Mouse (Mus musculus): ENCODE results near the gene M1ap. TPM values are rescaled to one million over a fixed set of nuclear protein-coding genes. Genes with fewer than 3 reads are reported as not detected.
A peak's percentile ranks its signal among the peaks of the same experiment; 100 is the strongest.

The M1ap gene
- total and polyA plus RNA-seq, 2 experiments from 2014 or later, result 0.10 TPM

DNA sequence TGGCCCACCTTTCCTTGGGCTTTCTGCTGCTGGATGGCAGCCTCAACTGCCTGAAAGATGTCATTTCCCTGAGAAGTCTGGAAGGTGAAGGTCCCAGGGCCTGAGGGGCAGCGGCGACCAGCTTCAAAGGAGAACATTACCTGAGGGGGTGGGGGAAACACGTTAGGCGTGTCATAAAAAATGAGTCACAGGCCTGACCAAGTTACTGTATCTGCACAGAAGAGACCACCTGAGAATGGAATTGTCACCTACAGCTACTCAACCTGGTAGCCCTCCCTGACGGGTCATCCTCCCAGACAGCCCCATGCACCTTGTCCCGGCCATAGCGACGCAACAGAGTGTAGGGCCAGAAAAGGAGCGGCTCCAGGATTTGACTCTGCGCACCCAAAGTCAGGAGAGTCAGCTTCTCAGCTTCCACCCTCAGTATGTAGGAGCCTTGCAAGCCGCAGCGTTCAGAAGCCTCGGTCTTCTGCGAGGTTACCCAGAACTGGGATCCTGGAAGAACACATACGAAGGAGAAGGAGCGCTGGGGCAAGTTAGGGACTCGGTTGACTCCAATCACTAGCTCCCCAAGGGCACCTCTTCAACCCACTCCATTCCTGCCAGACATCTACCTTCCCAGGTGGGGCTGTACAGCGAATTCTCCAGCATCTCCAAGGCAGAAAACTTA is 85.4 kb downstream of the M1ap start:
- TF ChIP-seq CTCF (IDR thresholded peaks at IDR 0.05; ENCODE audit: low read depth), result no peak
- no peak for ATAC-seq
- Histone ChIP-seq H3K27me3 (ENCODE audit: insufficient read depth, low read length) (peaks cover 24% of the 10 kb centered on the region), H3K27ac (ENCODE audit: low read depth, low read length) (no peak overlapping the region), H3K4me3 (ENCODE audit: low read depth, low read length) (peak overlapping the region; percentile 43), H3K9me3 (ENCODE audit: low read length) (no peaks in the 10 kb centered on the region), H3K4me1 (ENCODE audit: insufficient read depth) (peaks cover 15% of the 10 kb centered on the region), H3K36me3 (ENCODE audit: insufficient read depth) (no peaks in the 10 kb centered on the region), H3K4me2 (ENCODE audit: low read depth) (peak overlapping the region; percentile 85), H3K9ac (no peak overlapping the region)
- no peak for DNase-seq
- WGBS, result 27% methylated on average over 18 of the region's 18 CpGs

DNA sequence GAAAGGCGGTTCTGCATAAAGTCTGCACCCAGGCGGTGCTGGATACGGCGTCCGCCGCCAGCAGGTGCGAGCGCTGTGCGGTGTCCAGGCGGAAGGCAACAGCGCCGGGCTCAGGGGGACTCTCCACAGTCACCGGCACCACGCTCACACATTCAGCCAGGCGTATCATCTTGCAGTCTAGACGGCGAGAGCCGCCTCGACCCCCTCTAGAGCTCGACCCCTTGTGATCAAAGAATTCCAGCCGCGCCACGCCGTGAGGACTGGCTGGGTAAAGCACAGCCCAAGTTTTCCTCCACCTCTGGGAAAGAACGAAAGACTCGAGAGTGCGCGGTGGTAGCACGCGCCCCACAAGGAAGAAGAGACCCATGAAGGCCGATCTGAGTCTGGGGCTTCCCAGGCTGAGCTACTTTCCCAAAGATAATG is 86.1 kb downstream of the M1ap start:
- 1% methylated on average over 31 of the region's 31 CpGs for WGBS
- DNase-seq (peak; percentile 22), ATAC-seq (peak; percentile 34)
- Histone ChIP-seq H3K4me1 (ENCODE audit: insufficient read depth) (peaks cover 15% of the 10 kb centered on the region), H3K4me3 (ENCODE audit: low read depth, low read length) (peak overlapping the region; percentile 43), H3K27me3 (ENCODE audit: insufficient read depth, low read length) (peaks cover 24% of the 10 kb centered on the region), H3K4me2 (ENCODE audit: low read depth) (peak overlapping the region; percentile 85), H3K9ac (peak overlapping the region; percentile 37), H3K9me3 (ENCODE audit: low read length) (no peaks in the 10 kb centered on the region), H3K36me3 (ENCODE audit: insufficient read depth) (no peaks in the 10 kb centered on the region), H3K27ac (ENCODE audit: low read depth, low read length) (no peak overlapping the region)
- TF ChIP-seq CTCF (IDR thresholded peaks at IDR 0.05; ENCODE audit: low read depth), result peak; percentile 5; the same call in 1 of the 2 replicates

DNA sequence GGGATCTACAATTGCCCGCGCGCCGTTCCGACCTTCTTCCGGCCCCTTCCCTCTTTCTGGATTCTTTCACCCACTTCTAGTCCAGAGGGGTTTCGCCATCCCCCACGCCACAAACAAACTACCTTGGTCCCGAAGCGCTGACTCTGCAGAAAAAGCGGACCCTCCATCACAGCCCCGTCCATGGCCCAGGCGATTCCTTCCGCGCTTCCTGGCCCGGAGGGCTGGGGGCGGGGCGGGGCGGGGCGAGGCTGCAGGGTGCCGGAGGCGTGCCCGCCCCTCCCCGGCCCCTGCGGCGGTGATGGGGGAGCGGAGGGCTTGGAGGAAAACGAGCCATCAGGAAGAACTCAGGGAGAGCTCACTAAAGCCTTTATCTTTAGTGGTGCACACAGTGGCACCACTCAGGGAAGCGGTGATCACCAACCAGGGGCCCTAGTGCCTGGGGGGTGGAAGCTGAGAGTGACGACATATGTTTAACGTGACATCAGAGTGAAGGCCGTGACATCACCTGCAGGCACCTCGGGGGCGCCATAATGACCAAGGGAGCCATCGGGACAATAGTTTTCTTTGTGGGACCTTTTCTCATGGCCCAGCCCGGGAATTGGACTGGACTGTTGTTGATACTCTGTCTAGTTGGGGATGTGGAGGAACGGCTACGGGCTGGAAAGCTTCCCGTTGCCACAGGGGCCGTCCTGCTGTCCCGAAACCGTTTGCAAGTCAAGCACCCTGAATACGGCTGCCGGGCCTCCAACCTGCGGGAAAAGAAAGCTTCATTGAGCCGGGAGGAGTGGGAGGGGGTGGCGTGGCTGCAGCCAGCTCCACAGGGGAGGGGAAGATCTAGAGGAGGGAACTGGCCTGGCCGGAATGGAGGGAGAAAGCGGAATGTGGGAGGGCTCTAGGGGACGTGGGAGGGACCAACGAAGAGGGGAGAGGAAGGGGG is 86.8 kb downstream of the M1ap start, which contains the start of the genes Dok1 and Loxl3:
Dok1 (minus strand) TSS at position 223 of the 937 bp plus-strand sequence.
Loxl3 (plus strand) TSS at position 925 of the 937 bp plus-strand sequence.
- ATAC-seq (peak; percentile 74), DNase-seq (peak; percentile 43)
- H3K9ac ChIP-seq, result peak within 1 kb of the TSS; percentile 37
- H3K4me3 ChIP-seq (ENCODE audit: low read depth, low read length), result peak within 1 kb of the TSS; percentile 43
- H3K9me3 ChIP-seq (ENCODE audit: low read length), result no peaks in the 10 kb centered on the region
- no peaks in the 10 kb centered on the region for H3K36me3 ChIP-seq (ENCODE audit: insufficient read depth)
- peaks cover 19% of the 10 kb centered on the region for H3K4me1 ChIP-seq (ENCODE audit: insufficient read depth)
- H3K27ac ChIP-seq (ENCODE audit: low read depth, low read length), result peak within 1 kb of the TSS; percentile 36; the same call in 1 of the 2 replicates
- peaks cover 24% of the 10 kb centered on the region for H3K27me3 ChIP-seq (ENCODE audit: insufficient read depth, low read length)
- under 1% methylated on average over 51 of the region's 51 CpGs for WGBS
- peak within 1 kb of the TSS; percentile 85 for H3K4me2 ChIP-seq (ENCODE audit: low read depth)
- no peak for TF ChIP-seq CTCF (IDR thresholded peaks at IDR 0.05; ENCODE audit: low read depth)

DNA sequence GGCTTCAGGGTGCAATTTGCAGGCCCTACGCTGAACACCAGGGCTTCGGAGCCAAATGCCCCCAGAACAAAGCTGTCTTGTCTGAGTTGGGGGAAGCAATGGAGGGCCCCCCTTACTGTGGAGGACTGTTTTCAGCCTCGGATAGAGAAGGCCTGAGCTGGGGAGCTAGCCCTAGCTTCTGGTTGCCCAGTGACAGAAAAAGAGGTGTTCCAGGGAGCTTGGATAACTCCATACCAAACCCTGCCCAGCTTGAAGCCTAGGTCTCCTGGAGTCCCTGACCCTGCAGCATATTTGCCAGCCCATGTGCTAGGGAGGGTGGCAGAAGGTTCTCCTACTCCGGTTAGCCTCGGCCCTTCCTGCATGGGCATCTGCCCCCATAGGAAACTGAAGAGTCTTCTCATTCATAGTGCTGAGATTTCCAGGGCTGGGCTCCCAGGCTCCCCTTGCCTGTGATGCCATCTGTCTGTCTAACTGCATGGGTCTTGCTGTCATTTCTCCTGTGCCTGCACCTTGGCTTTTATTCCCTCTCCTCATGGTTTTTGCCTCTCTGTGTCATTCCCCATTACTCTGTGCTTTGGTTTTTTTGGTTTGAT is 87.9 kb downstream of the M1ap start:
- 25% methylated on average over 5 of the region's 5 CpGs for WGBS
- Histone ChIP-seq H3K27ac (ENCODE audit: low read depth, low read length) (peak overlapping the region; percentile 35; the same call in 1 of the 2 replicates), H3K4me1 (ENCODE audit: insufficient read depth) (peaks cover 21% of the 10 kb centered on the region), H3K9me3 (ENCODE audit: low read length) (no peaks in the 10 kb centered on the region), H3K9ac (no peak overlapping the region), H3K4me2 (ENCODE audit: low read depth) (peak overlapping the region; percentile 85), H3K27me3 (ENCODE audit: insufficient read depth, low read length) (peaks cover 24% of the 10 kb centered on the region), H3K4me3 (ENCODE audit: low read depth, low read length) (no peak overlapping the region; the same call in 1 of the 2 replicates), H3K36me3 (ENCODE audit: insufficient read depth) (no peaks in the 10 kb centered on the region)
- no peak for TF ChIP-seq CTCF (IDR thresholded peaks at IDR 0.05; ENCODE audit: low read depth)
- ATAC-seq, result 0 out of 2 replicates have a peak, but pooled peaks have one; percentile 23
- DNase-seq, result no peak

DNA sequence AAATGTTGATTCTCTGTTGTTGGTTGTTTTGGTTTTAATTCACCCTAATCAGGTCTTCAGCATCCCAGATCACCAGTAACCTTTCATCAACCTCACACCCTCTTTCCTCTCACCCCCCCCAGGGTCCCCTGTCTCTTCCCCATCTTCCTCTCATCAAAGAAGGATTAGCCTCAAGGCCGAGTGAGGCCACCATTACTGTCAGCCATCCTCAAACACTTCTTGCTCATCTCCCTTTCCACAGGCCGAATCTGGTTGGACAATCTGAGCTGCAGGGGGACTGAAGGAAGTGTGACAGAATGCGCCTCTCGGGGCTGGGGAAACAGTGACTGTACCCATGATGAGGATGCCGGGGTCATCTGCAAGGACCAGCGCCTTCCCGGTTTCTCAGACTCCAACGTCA is 90.5 kb downstream of the M1ap start:
- DNase-seq (no peak), ATAC-seq (no peak)
- no peak overlapping the region for H3K9ac ChIP-seq
- H3K4me3 ChIP-seq (ENCODE audit: low read depth, low read length), result no peak overlapping the region
- H3K4me1 ChIP-seq (ENCODE audit: insufficient read depth), result peaks cover 20% of the 10 kb centered on the region
- no peaks in the 10 kb centered on the region for H3K36me3 ChIP-seq (ENCODE audit: insufficient read depth)
- 83% methylated on average over 8 of the region's 8 CpGs for WGBS
- peaks cover 8% of the 10 kb centered on the region for H3K27me3 ChIP-seq (ENCODE audit: insufficient read depth, low read length)
- H3K27ac ChIP-seq (ENCODE audit: low read depth, low read length), result no peak overlapping the region
- no peaks in the 10 kb centered on the region for H3K9me3 ChIP-seq (ENCODE audit: low read length)
- no peak for TF ChIP-seq CTCF (IDR thresholded peaks at IDR 0.05; ENCODE audit: low read depth)
- no peak overlapping the region for H3K4me2 ChIP-seq (ENCODE audit: low read depth)

DNA sequence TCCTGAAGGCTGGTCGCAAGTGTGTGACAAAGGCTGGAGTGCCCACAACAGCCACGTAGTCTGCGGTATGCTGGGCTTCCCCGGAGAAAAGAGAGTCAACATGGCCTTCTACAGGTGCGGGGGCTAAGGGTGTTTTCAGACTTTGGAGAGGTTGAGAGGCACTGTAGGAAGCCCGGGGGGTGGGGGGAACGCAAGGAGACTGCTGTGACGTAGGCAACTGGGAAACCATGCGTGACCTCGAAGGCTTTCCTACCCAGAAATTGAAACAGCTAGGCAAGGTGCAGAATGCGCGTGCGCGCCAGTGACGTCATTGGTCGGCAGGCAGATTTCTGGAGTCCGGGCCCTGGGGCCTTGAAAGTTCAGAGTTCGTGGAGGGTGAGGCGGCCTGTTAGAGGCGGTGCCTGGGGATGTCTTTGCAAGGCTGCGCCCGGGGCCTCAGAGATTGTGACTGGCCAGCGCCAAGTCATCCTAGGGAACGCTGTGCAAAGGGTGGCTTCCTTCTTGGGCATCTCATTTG is 91.9 kb downstream of the M1ap start:
- H3K9ac ChIP-seq, result 0 out of 2 replicates have a peak overlapping the region, but pooled peaks have one; percentile 31
- TF ChIP-seq CTCF (IDR thresholded peaks at IDR 0.05; ENCODE audit: low read depth), result no peak

More for the DNA sequence above, 91.9 kb downstream of the M1ap start:
- Histone ChIP-seq H3K9me3 (ENCODE audit: low read length) (no peaks in the 10 kb centered on the region), H3K27ac (ENCODE audit: low read depth, low read length) (no peak overlapping the region), H3K27me3 (ENCODE audit: insufficient read depth, low read length) (no peaks in the 10 kb centered on the region), H3K4me2 (ENCODE audit: low read depth) (peak overlapping the region; percentile 58), H3K4me3 (ENCODE audit: low read depth, low read length) (peak overlapping the region; percentile 31), H3K4me1 (ENCODE audit: insufficient read depth) (peaks cover 8% of the 10 kb centered on the region), H3K36me3 (ENCODE audit: insufficient read depth) (no peaks in the 10 kb centered on the region)
- peak; percentile 86 for DNase-seq
- peak; percentile 74 for ATAC-seq
- 8% methylated on average over 24 of the region's 24 CpGs for WGBS
